Mouse (Mus musculus): ENCODE results near the gene Lair1.

DNA sequence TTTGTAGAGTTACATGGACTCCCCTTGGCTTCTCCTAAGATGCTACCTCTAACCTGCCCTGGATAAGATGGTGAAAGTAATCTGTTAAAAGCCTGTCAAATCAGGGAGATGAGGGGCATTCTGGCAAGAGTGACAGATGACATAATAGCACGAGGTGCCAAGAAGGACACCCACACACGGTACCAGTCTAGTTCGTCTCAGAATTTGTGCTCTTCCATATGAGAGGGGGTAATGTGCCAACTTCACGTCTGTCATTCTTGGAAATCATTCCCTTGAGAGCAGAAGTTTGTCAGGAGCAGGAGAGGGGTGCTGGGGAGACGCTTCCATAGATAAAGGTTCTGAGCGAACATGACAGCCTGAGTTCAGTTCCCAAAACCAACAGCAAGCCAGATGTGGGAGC, 21.2 kb upstream of the Lair1 start:
- TF ChIP-seq CHD2 (IDR thresholded peaks at IDR 0.05; ENCODE audit: low read depth, low read length) (no peak), ZNF384 (IDR thresholded peaks at IDR 0.05; ENCODE audit: low read depth, low read length) (no peak), MAFK (IDR thresholded peaks at IDR 0.05; ENCODE audit: insufficient read depth, low read depth, low read length) (no peak), ZC3H11A (IDR thresholded peaks at IDR 0.05; ENCODE audit: borderline replicate concordance, low read depth, low read length) (no peak)
